Mouse (Mus musculus) small intestine, adult 2 months (tissue): ENCODE data around the gene Pigb. TPM values are rescaled to one million over a fixed set of nuclear protein-coding genes. Genes with fewer than 3 reads are reported as not detected.
"Not testable (repeated sequence)": the region's sequence is repeated elsewhere in the genome, so short reads cannot be mapped to it uniquely, and the experiment has no call there.

Source experiments
- H3K27ac ChIP-seq: fragments of 200-500 bp; 2 replicates; pipeline ENCODE4 v1.5.1; 2012; ENCODE audit warnings: low read depth, low read length, control low read depth, inconsistent platforms; ENCODE audit not compliant: insufficient read depth
- H3K27me3 ChIP-seq: fragments of 200-500 bp; 2 replicates; pipeline ENCODE4 v1.6.1; 2012; ENCODE audit warnings: mild to moderate bottlenecking, moderate library complexity, low read length, inconsistent platforms; ENCODE audit not compliant: control insufficient read depth, insufficient read depth
- H3K36me3 ChIP-seq: fragments of 200-500 bp; 2 replicates; pipeline ENCODE4 v1.6.1; 2012; ENCODE audit warnings: mild to moderate bottlenecking, low read length, control low read depth, inconsistent platforms; ENCODE audit not compliant: control insufficient read depth, insufficient read depth
- H3K4me1 ChIP-seq: fragments of 200-500 bp; 2 replicates; pipeline ENCODE4 v1.6.1; 2012; ENCODE audit warnings: low read length, inconsistent platforms, mixed read lengths; ENCODE audit not compliant: control insufficient read depth, insufficient read depth, insufficient read length
- H3K4me3 ChIP-seq: fragments of 200-500 bp; 2 replicates; pipeline ENCODE4 v1.5.1; 2012; ENCODE audit warnings: low read depth, mild to moderate bottlenecking, control low read depth, inconsistent platforms, low read length, moderate library complexity
- CTCF ChIP-seq: fragments of 200-500 bp; IDR thresholded peaks from 2 replicates; pipeline ENCODE4 v1.5.1; 2012; ENCODE audit warnings: low read depth, mild to moderate bottlenecking, control low read depth, inconsistent platforms, low read length, moderate library complexity, mixed read lengths; ENCODE audit not compliant: insufficient replicate concordance, insufficient read length; ENCODE audit errors: extremely low read depth
- POLR2A ChIP-seq: fragments of 200-500 bp; IDR thresholded peaks from 2 replicates; pipeline ENCODE4 v1.6.1; 2012; ENCODE audit warnings: low read depth, mild to moderate bottlenecking, control low read depth, inconsistent platforms, low read length, moderate library complexity
- WGBS: fragments of 180-500 bp; shearing (Covaris S2); methylation state at CpG from one replicate; pipeline ENCODE4 v1.1.7; 2018; 5-methylcytosine and 5-hydroxymethylcytosine counted together
- polyA plus RNA-seq: library from polyadenylated mRNA; depleted of rRNA; stranded (reverse); fragments of >200 nt; gene quantifications from 2 replicates; pipeline ENCODE4 v1.2.3, GENCODE M21; 2012

Pigb gene
- polyA plus RNA-seq, 1 experiment, result 5.0 TPM

GRCm38 (mm10) chr9:73079801-73080325, 39.7 kb upstream of the Pigb start:
- no peak overlapping the region for H3K4me3 ChIP-seq
- TF ChIP-seq POLR2A (no peak), CTCF (no peak)
- no peaks in the 10 kb centered on the region for H3K36me3 ChIP-seq
- 82% methylated on average over 7 of the region's 7 CpGs for WGBS
- no peak overlapping the region for H3K27ac ChIP-seq
- no peaks in the 10 kb centered on the region for H3K27me3 ChIP-seq
- no peaks in the 10 kb centered on the region for H3K4me1 ChIP-seq

- WGBS, result 73% methylated on average over 12 of the region's 12 CpGs
- not testable (repeated sequence) for H3K36me3 ChIP-seq, H3K4me3 ChIP-seq, H3K27ac ChIP-seq, H3K4me1 ChIP-seq, H3K27me3 ChIP-seq
Measured at GRCm38 (mm10) chr9:73079349-73079748, 39.2 kb upstream of the Pigb start.

- TF ChIP-seq CTCF (no peak), POLR2A (no peak)
- Histone ChIP-seq H3K4me3 (no peak overlapping the region), H3K36me3 (no peaks in the 10 kb centered on the region), H3K27me3 (no peaks in the 10 kb centered on the region), H3K27ac (peak overlapping the region; percentile 39; the same call in 1 of the 2 replicates), H3K4me1 (peaks cover 10% of the 10 kb centered on the region)
- WGBS, result 81% methylated on average over 5 of the region's 5 CpGs
Measured at GRCm38 (mm10) chr9:73073169-73073568, 33.0 kb upstream of the Pigb start.

GRCm38 (mm10) chr9:73072426-73072825, 32.2 kb upstream of the Pigb start:
- Histone ChIP-seq H3K4me1 (peaks cover 15% of the 10 kb centered on the region), H3K4me3 (no peak overlapping the region), H3K36me3 (no peaks in the 10 kb centered on the region), H3K27ac (0 out of 2 replicates have a peak overlapping the region, but pooled peaks have one; percentile 39), H3K27me3 (no peaks in the 10 kb centered on the region)
- TF ChIP-seq POLR2A (no peak), CTCF (no peak)
- 81% methylated on average over 8 of the region's 8 CpGs for WGBS

- Histone ChIP-seq H3K27ac (peak overlapping the region; percentile 38), H3K4me3 (no peak overlapping the region), H3K4me1 (peaks cover 15% of the 10 kb centered on the region), H3K27me3 (no peaks in the 10 kb centered on the region), H3K36me3 (no peaks in the 10 kb centered on the region)
- TF ChIP-seq CTCF (no peak), POLR2A (no peak)
- WGBS, result 44% methylated on average over 10 of the region's 10 CpGs
Measured at GRCm38 (mm10) chr9:73070971-73071659, 30.9 kb upstream of the Pigb start.

GRCm38 (mm10) chr9:73068688-73069087, 28.5 kb upstream of the Pigb start:
- Histone ChIP-seq H3K36me3 (no peaks in the 10 kb centered on the region), H3K4me1 (peaks cover 15% of the 10 kb centered on the region), H3K27me3 (no peaks in the 10 kb centered on the region), H3K27ac (peak overlapping the region; percentile 74), H3K4me3 (no peak overlapping the region)
- no peak for TF ChIP-seq CTCF
- TF ChIP-seq POLR2A, result no peak
- 21% methylated on average over 6 of the region's 6 CpGs for WGBS

GRCm38 (mm10) chr9:73068230-73068679, 28.1 kb upstream of the Pigb start:
- Histone ChIP-seq H3K27ac (peak overlapping the region; percentile 74), H3K4me1 (peaks cover 15% of the 10 kb centered on the region), H3K4me3 (no peak overlapping the region), H3K27me3 (no peaks in the 10 kb centered on the region), H3K36me3 (no peaks in the 10 kb centered on the region)
- TF ChIP-seq POLR2A, result no peak
- 0 out of 2 replicates have a peak, but pooled peaks have one; percentile 1 for TF ChIP-seq CTCF
- 8% methylated on average over 6 of the region's 6 CpGs for WGBS
